Mouse (Mus musculus): ENCODE data around the gene Tada1. TPM values are rescaled to one million over a fixed set of nuclear protein-coding genes. Genes with fewer than 3 reads are reported as not detected.

Gene Tada1
- polyA plus RNA-seq (2014; fragmentation: Nextera tagmentation; extraction: Ambion mirVana): 94.3 and 99.7 TPM in 2 replicates

- Histone ChIP-seq H3K9me3 (ENCODE audit: control insufficient read depth, low read length) (no peaks in the 10 kb centered on the region), H3K36me3 (ENCODE audit: control insufficient read depth, insufficient read depth, low read length) (peaks cover 20% of the 10 kb centered on the region), H3K4me3 (replicated peaks; ENCODE audit: low read depth, low read length) (peak within 1 kb of the TSS; percentile 96), H3K4me1 (ENCODE audit: control insufficient read depth, insufficient read depth, low read length) (peaks cover 16% of the 10 kb centered on the region), H3K4me2 (ENCODE audit: low read length) (peak within 1 kb of the TSS; percentile 54), H3K27me3 (ENCODE audit: control insufficient read depth, insufficient read depth, low read length) (no peaks in the 10 kb centered on the region), H3K27ac (replicated peaks; ENCODE audit: low read depth, low read length) (peak within 1 kb of the TSS; percentile 92), H3K9ac (replicated peaks; ENCODE audit: low read length) (peak within 1 kb of the TSS; percentile 96)
- WGBS: under 1% methylated on average over 75 of the region's 81 CpGs
- ATAC-seq (ENCODE audit: low FRiP score, low TSS enrichment) (peak; percentile 94), DNase-seq (peak; percentile 96)
Observed at GRCm38 (mm10) chr1:166379013-166379629, at the start of gene Tada1. Gene Tada1, plus strand, starts transcription at chr1:166379097.

- Histone ChIP-seq H3K4me2 (ENCODE audit: low read length) (no peak overlapping the region), H3K36me3 (ENCODE audit: control insufficient read depth, insufficient read depth, low read length) (no peaks in the 10 kb centered on the region), H3K9me3 (ENCODE audit: control insufficient read depth, low read length) (no peaks in the 10 kb centered on the region), H3K27ac (replicated peaks; ENCODE audit: low read depth, low read length) (no peak overlapping the region), H3K9ac (replicated peaks; ENCODE audit: low read length) (no peak overlapping the region), H3K4me1 (ENCODE audit: control insufficient read depth, insufficient read depth, low read length) (0 out of 2 replicates have a peak, but pooled peaks cover 6% of the 10 kb centered on the region), H3K27me3 (ENCODE audit: control insufficient read depth, insufficient read depth, low read length) (no peaks in the 10 kb centered on the region), H3K4me3 (replicated peaks; ENCODE audit: low read depth, low read length) (no peak overlapping the region)
- DNase-seq (no peak), ATAC-seq (ENCODE audit: low FRiP score, low TSS enrichment) (no peak)
- 46% methylated on average over 3 of the region's 3 CpGs for WGBS
Observed at GRCm38 (mm10) chr1:166330752-166331151, 48.1 kb upstream of the Tada1 start.

GRCm38 (mm10) chr1:166339110-166339509 is 39.8 kb upstream of the Tada1 start:
- no peak for DNase-seq
- ATAC-seq (ENCODE audit: low FRiP score, low TSS enrichment): no peak
- Histone ChIP-seq H3K36me3 (ENCODE audit: control insufficient read depth, insufficient read depth, low read length) (no peaks in the 10 kb centered on the region), H3K4me2 (ENCODE audit: low read length) (no peak overlapping the region), H3K9ac (replicated peaks; ENCODE audit: low read length) (no peak overlapping the region), H3K27ac (replicated peaks; ENCODE audit: low read depth, low read length) (no peak overlapping the region), H3K4me3 (replicated peaks; ENCODE audit: low read depth, low read length) (no peak overlapping the region), H3K27me3 (ENCODE audit: control insufficient read depth, insufficient read depth, low read length) (no peaks in the 10 kb centered on the region), H3K4me1 (ENCODE audit: control insufficient read depth, insufficient read depth, low read length) (peaks cover 2% of the 10 kb centered on the region), H3K9me3 (ENCODE audit: control insufficient read depth, low read length) (no peaks in the 10 kb centered on the region)
- WGBS: 86% methylated on average over 6 of the region's 6 CpGs

GRCm38 (mm10) chr1:166342060-166342459 is 36.8 kb upstream of the Tada1 start:
- no peaks in the 10 kb centered on the region for H3K36me3 ChIP-seq (ENCODE audit: control insufficient read depth, insufficient read depth, low read length)
- H3K27me3 ChIP-seq (ENCODE audit: control insufficient read depth, insufficient read depth, low read length): no peaks in the 10 kb centered on the region
- H3K4me2 ChIP-seq (ENCODE audit: low read length): no peak overlapping the region
- ATAC-seq (ENCODE audit: low FRiP score, low TSS enrichment) (no peak), DNase-seq (no peak)
- no peak overlapping the region for H3K4me3 ChIP-seq (replicated peaks; ENCODE audit: low read depth, low read length)
- H3K9ac ChIP-seq (replicated peaks; ENCODE audit: low read length): no peak overlapping the region
- H3K9me3 ChIP-seq (ENCODE audit: control insufficient read depth, low read length): no peaks in the 10 kb centered on the region
- no peak overlapping the region for H3K27ac ChIP-seq (replicated peaks; ENCODE audit: low read depth, low read length)
- WGBS: 82% methylated on average over 2 of the region's 2 CpGs
- peaks cover 8% of the 10 kb centered on the region for H3K4me1 ChIP-seq (ENCODE audit: control insufficient read depth, insufficient read depth, low read length)

- H3K9ac ChIP-seq (replicated peaks; ENCODE audit: low read length): no peak overlapping the region
- H3K9me3 ChIP-seq (ENCODE audit: control insufficient read depth, low read length): no peaks in the 10 kb centered on the region
- no peak overlapping the region for H3K27ac ChIP-seq (replicated peaks; ENCODE audit: low read depth, low read length)
- no peak overlapping the region for H3K4me3 ChIP-seq (replicated peaks; ENCODE audit: low read depth, low read length)
- no peaks in the 10 kb centered on the region for H3K36me3 ChIP-seq (ENCODE audit: control insufficient read depth, insufficient read depth, low read length)
- ATAC-seq (ENCODE audit: low FRiP score, low TSS enrichment) (no peak), DNase-seq (no peak)
- H3K27me3 ChIP-seq (ENCODE audit: control insufficient read depth, insufficient read depth, low read length): no peaks in the 10 kb centered on the region
- H3K4me2 ChIP-seq (ENCODE audit: low read length): no peak overlapping the region
- 96% methylated on average over 1 of the region's 1 CpGs for WGBS
- H3K4me1 ChIP-seq (ENCODE audit: control insufficient read depth, insufficient read depth, low read length): peaks cover 8% of the 10 kb centered on the region
Observed at GRCm38 (mm10) chr1:166342539-166342938, 36.4 kb upstream of the Tada1 start.

GRCm38 (mm10) chr1:166343586-166343985 is 35.3 kb upstream of the Tada1 start:
- ATAC-seq (ENCODE audit: low FRiP score, low TSS enrichment) (no peak), DNase-seq (no peak)
- peaks cover 8% of the 10 kb centered on the region for H3K4me1 ChIP-seq (ENCODE audit: control insufficient read depth, insufficient read depth, low read length)
- H3K4me3 ChIP-seq (replicated peaks; ENCODE audit: low read depth, low read length): no peak overlapping the region
- H3K9me3 ChIP-seq (ENCODE audit: control insufficient read depth, low read length): no peaks in the 10 kb centered on the region
- H3K27ac ChIP-seq (replicated peaks; ENCODE audit: low read depth, low read length): no peak overlapping the region
- no peaks in the 10 kb centered on the region for H3K36me3 ChIP-seq (ENCODE audit: control insufficient read depth, insufficient read depth, low read length)
- 40% methylated on average over 5 of the region's 5 CpGs for WGBS
- H3K4me2 ChIP-seq (ENCODE audit: low read length): no peak overlapping the region
- H3K9ac ChIP-seq (replicated peaks; ENCODE audit: low read length): no peak overlapping the region; the same call in 1 of the 2 replicates
- no peaks in the 10 kb centered on the region for H3K27me3 ChIP-seq (ENCODE audit: control insufficient read depth, insufficient read depth, low read length)

GRCm38 (mm10) chr1:166344300-166345077 is 34.4 kb upstream of the Tada1 start:
- no peaks in the 10 kb centered on the region for H3K27me3 ChIP-seq (ENCODE audit: control insufficient read depth, insufficient read depth, low read length)
- ATAC-seq (ENCODE audit: low FRiP score, low TSS enrichment) (no peak; the same call in 1 of the 2 replicates), DNase-seq (peak; percentile 83)
- H3K4me1 ChIP-seq (ENCODE audit: control insufficient read depth, insufficient read depth, low read length): peaks cover 8% of the 10 kb centered on the region
- no peak overlapping the region for H3K4me3 ChIP-seq (replicated peaks; ENCODE audit: low read depth, low read length)
- H3K4me2 ChIP-seq (ENCODE audit: low read length): no peak overlapping the region
- H3K27ac ChIP-seq (replicated peaks; ENCODE audit: low read depth, low read length): no peak overlapping the region
- whole genome bisulfite sequencing: 32% methylated on average over 8 of the region's 8 CpGs
- no peaks in the 10 kb centered on the region for H3K36me3 ChIP-seq (ENCODE audit: control insufficient read depth, insufficient read depth, low read length)
- no peaks in the 10 kb centered on the region for H3K9me3 ChIP-seq (ENCODE audit: control insufficient read depth, low read length)
- H3K9ac ChIP-seq (replicated peaks; ENCODE audit: low read length): no peak overlapping the region

- 94% methylated on average over 6 of the region's 6 CpGs for WGBS
- H3K36me3 ChIP-seq (ENCODE audit: control insufficient read depth, insufficient read depth, low read length): no peaks in the 10 kb centered on the region
- no peaks in the 10 kb centered on the region for H3K27me3 ChIP-seq (ENCODE audit: control insufficient read depth, insufficient read depth, low read length)
- ATAC-seq (ENCODE audit: low FRiP score, low TSS enrichment) (no peak), DNase-seq (no peak)
- H3K9ac ChIP-seq (replicated peaks; ENCODE audit: low read length): no peak overlapping the region
- no peak overlapping the region for H3K27ac ChIP-seq (replicated peaks; ENCODE audit: low read depth, low read length)
- no peak overlapping the region for H3K4me2 ChIP-seq (ENCODE audit: low read length)
- no peak overlapping the region for H3K4me3 ChIP-seq (replicated peaks; ENCODE audit: low read depth, low read length)
- peaks cover 8% of the 10 kb centered on the region for H3K4me1 ChIP-seq (ENCODE audit: control insufficient read depth, insufficient read depth, low read length)
- H3K9me3 ChIP-seq (ENCODE audit: control insufficient read depth, low read length): no peaks in the 10 kb centered on the region
Observed at GRCm38 (mm10) chr1:166345602-166346001, 33.3 kb upstream of the Tada1 start.

GRCm38 (mm10) chr1:166346906-166347305 is 32.0 kb upstream of the Tada1 start:
- 70% methylated on average over 3 of the region's 3 CpGs for WGBS
- no peak overlapping the region for H3K4me2 ChIP-seq (ENCODE audit: low read length)
- H3K4me3 ChIP-seq (replicated peaks; ENCODE audit: low read depth, low read length): no peak overlapping the region
- H3K36me3 ChIP-seq (ENCODE audit: control insufficient read depth, insufficient read depth, low read length): no peaks in the 10 kb centered on the region
- H3K4me1 ChIP-seq (ENCODE audit: control insufficient read depth, insufficient read depth, low read length): peaks cover 8% of the 10 kb centered on the region
- ATAC-seq (ENCODE audit: low FRiP score, low TSS enrichment) (no peak), DNase-seq (no peak)
- H3K9me3 ChIP-seq (ENCODE audit: control insufficient read depth, low read length): no peaks in the 10 kb centered on the region
- H3K27me3 ChIP-seq (ENCODE audit: control insufficient read depth, insufficient read depth, low read length): no peaks in the 10 kb centered on the region
- H3K9ac ChIP-seq (replicated peaks; ENCODE audit: low read length): no peak overlapping the region
- no peak overlapping the region for H3K27ac ChIP-seq (replicated peaks; ENCODE audit: low read depth, low read length)

Measured in midbrain, embryonic 14.5 days (tissue).